In the genomic region with DNA sequence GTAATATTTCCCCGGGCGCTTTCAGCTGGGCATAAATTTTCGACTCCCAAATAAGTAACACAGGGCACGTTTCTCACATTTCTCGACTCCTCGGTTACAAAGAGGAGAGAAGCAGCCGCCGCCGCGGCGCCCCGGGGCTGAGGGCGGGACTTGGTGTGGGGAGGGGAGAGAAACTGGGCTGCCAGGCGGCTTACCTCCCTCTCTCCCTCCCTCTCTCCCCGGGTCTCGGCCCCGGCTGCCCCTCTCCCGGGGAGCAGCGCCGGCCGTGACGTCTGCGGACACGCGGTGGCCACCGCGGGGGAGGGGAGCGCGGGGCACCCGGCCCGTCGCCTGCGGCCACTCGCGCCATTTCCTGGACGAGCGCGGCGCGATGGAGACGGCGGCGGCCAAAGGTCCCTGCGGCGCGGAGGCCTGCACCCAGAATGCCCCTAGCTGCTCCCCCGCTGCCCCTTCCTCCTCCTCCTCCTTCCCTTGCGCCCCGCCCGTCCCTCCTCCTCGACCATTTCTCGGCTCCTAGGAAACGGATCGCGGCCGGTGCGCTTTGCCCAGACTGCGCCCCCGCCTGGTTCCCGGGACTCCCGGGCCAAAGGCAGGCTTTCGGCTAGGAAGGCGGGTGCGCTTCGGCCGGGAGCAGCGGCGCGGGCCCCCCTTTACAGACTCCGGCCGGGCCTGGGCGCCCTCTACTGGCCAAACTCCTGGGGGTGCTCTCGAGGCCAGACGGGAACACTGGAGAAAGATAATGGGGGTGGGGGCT, we compare ENCODE assay signal across 8 mouse cellular contexts. TPM values are rescaled to one million over a fixed set of nuclear protein-coding genes. Genes with fewer than 3 reads are reported as not detected.
DNase-seq lines count a peak whose midpoint lies in the region; ATAC-seq and TF ChIP-seq lines count a peak whose summit lies in the region.

No protein-coding gene starts in this region.

- under 1% methylated on average over 52 of the region's 74 CpGs for WGBS in forebrain, embryonic 15.5 days
- under 1% methylated on average over 72 of the region's 74 CpGs for WGBS in large intestine, adult 2 months
- 0% methylated on average over 46 of the region's 74 CpGs for WGBS in liver, postnatal 0 days (ENCODE audit: insufficient replicate concordance)

- H3K4me2 ChIP-seq in forebrain, embryonic 15.5 days (replicated peaks) = peak overlapping the region; percentile 91
- peak overlapping the region; percentile 88 for H3K4me2 ChIP-seq in liver, postnatal 0 days (ENCODE audit: low read depth, low read length)

- intact Hi-C loops in heart, postnatal 14 days (cut with DNase I) = loop anchor here (2.0 to 10.0 kb wide), 5 partner anchors 83 to 420 kb away; a partner anchor contains a TSS

- H3K36me3 ChIP-seq in E14TG2a.4 (ENCODE audit: insufficient read depth, low read length) = peaks cover 6% of the 10 kb centered on the region
- no peaks in the 10 kb centered on the region for H3K36me3 ChIP-seq in forebrain, embryonic 15.5 days
- H3K36me3 ChIP-seq in liver, postnatal 0 days (replicated peaks; ENCODE audit: insufficient read depth, low read length) = no peaks in the 10 kb centered on the region

- peak; percentile 94 for DNase-seq in heart, postnatal 14 days
- peak; percentile 59 for DNase-seq in large intestine, adult 2 months (ENCODE audit: low read depth, low spot score)
- DNase-seq in liver, postnatal 0 days = peak; percentile 86
- peak; percentile 84 for DNase-seq in ovary, adult 18-20 months (ENCODE audit: low spot score)
- peak; percentile 17 to 66 for DNase-seq in thymus, postnatal 10 days (ENCODE audit: low spot score in 2 of 2)

- peak overlapping the region; percentile 96 for H3K9ac ChIP-seq in forebrain, embryonic 15.5 days (replicated peaks)
- H3K9ac ChIP-seq in liver, postnatal 0 days (replicated peaks) = peak overlapping the region; percentile 65

- H3K9me3 ChIP-seq in E14TG2a.4 (ENCODE audit: low read length) = no peaks in the 10 kb centered on the region
- H3K9me3 ChIP-seq in forebrain, embryonic 15.5 days = no peaks in the 10 kb centered on the region
- H3K9me3 ChIP-seq in liver, postnatal 0 days (ENCODE audit: low read length) = no peaks in the 10 kb centered on the region

- TF ChIP-seq CTCF in E14TG2a.4 (conservative IDR thresholded peaks at IDR 0.05; ENCODE audit: low read length) = peak; percentile 26
- TF ChIP-seq CTCF in liver, postnatal 0 days (IDR thresholded peaks at IDR 0.05; ENCODE audit: low read depth) = peak; percentile 80

- peak; percentile 88 for ATAC-seq in cerebellum, adult (ENCODE audit: insufficient number of reproducible peaks, low FRiP score, low TSS enrichment)
- ATAC-seq in forebrain, embryonic 15.5 days (replicated peaks) = peak; percentile 69
- ATAC-seq in liver, postnatal 0 days = peak; percentile 54

- peak overlapping the region; percentile 90 for H3K4me3 ChIP-seq in E14TG2a.4 (replicated peaks; ENCODE audit: low read length)
- H3K4me3 ChIP-seq in forebrain, embryonic 15.5 days = peak overlapping the region; percentile 92
- H3K4me3 ChIP-seq in liver, postnatal 0 days (ENCODE audit: low read depth, low read length) = peak overlapping the region; percentile 52

- H3K27ac ChIP-seq in forebrain, embryonic 15.5 days (replicated peaks) = peak overlapping the region; percentile 99
- H3K27ac ChIP-seq in liver, postnatal 0 days (ENCODE audit: low read depth) = peak overlapping the region; percentile 80

- H3K4me1 ChIP-seq in E14TG2a.4 (replicated peaks; ENCODE audit: low read depth, low read length) = peaks cover 58% of the 10 kb centered on the region
- peaks cover 35% of the 10 kb centered on the region for H3K4me1 ChIP-seq in forebrain, embryonic 15.5 days
- H3K4me1 ChIP-seq in liver, postnatal 0 days (ENCODE audit: insufficient read depth) = peaks cover 6% of the 10 kb centered on the region

- peaks cover 20% of the 10 kb centered on the region for H3K27me3 ChIP-seq in E14TG2a.4 (ENCODE audit: insufficient read depth, low read length)
- no peaks in the 10 kb centered on the region for H3K27me3 ChIP-seq in forebrain, embryonic 15.5 days
- peaks cover 40% of the 10 kb centered on the region for H3K27me3 ChIP-seq in liver, postnatal 0 days (ENCODE audit: insufficient read depth, low read length)

- no peak for TF ChIP-seq EP300 in liver, postnatal 0 days (IDR thresholded peaks at IDR 0.05; ENCODE audit: low read depth)

RNA-seq across cellular contexts. Expression of a gene that starts 1.3 kb away (rescaled TPM):
- polyA plus RNA-seq in forebrain, embryonic 15.5 days (2015; fragmentation: Nextera tagmentation; extraction: Ambion mirVana) = 27.7 and 29.0 TPM in 2 replicates
- 1 to 10 TPM; 3.3 to 4.0 TPM for total RNA-seq in heart, postnatal 14 days (2021)
- polyA plus RNA-seq in large intestine, adult 2 months (2012; rRNA removed) = 9.7 and 11.6 TPM in 2 replicates
- polyA plus RNA-seq in liver, postnatal 0 days (2015; fragmentation: Nextera tagmentation; extraction: Ambion mirVana) = 0.47 and 0.63 TPM in 2 replicates

Comparison
In these comparisons a context has a peak if more than half of its experiments do, and no peak if none do; other contexts are left out.
1. Peak in every context shown above with its lines: DNase-seq, ATAC-seq, H3K4me3 ChIP-seq and H3K27ac ChIP-seq.
2. DNase-seq: peak in every context shown above with its lines; median percentile 94 in heart, postnatal 14 days; 86 in liver, postnatal 0 days; 84 in ovary, adult 18-20 months; 59 in large intestine, adult 2 months; 42 in thymus, postnatal 10 days.